Mouse (Mus musculus): Measurements from ENCODE around the gene Adgrv1. TPM values are rescaled to one million over a fixed set of nuclear protein-coding genes. Genes with fewer than 3 reads are reported as not detected.

Adgrv1 gene
- polyA plus RNA-seq, 1 experiment, result 27.1 TPM

GRCm38 (mm10) chr13:81176820-81177219 is 456.1 kb downstream of the Adgrv1 start:
- DNase-seq (ENCODE audit: low read depth), result no peak
- TF ChIP-seq POLR2A (IDR thresholded peaks at IDR 0.05; ENCODE audit: borderline replicate concordance, extremely low read depth, insufficient read depth, insufficient read length, poor library complexity, severe bottlenecking) (no peak), CTCF (IDR thresholded peaks at IDR 0.05; ENCODE audit: borderline replicate concordance, extremely low read depth, insufficient read depth, insufficient read length) (no peak)

GRCm38 (mm10) chr13:81176071-81176470 is 456.9 kb downstream of the Adgrv1 start:
- DNase-seq (ENCODE audit: low read depth), result no peak

GRCm38 (mm10) chr13:81171115-81171514 is 461.8 kb downstream of the Adgrv1 start:
- TF ChIP-seq CTCF (IDR thresholded peaks at IDR 0.05; ENCODE audit: borderline replicate concordance, extremely low read depth, insufficient read depth, insufficient read length) (no peak), POLR2A (IDR thresholded peaks at IDR 0.05; ENCODE audit: borderline replicate concordance, extremely low read depth, insufficient read depth, insufficient read length, poor library complexity, severe bottlenecking) (no peak)
- DNase-seq (ENCODE audit: low read depth), result no peak

More at GRCm38 (mm10) chr13:81176071-81176470, 456.9 kb downstream of the Adgrv1 start:
- TF ChIP-seq POLR2A (IDR thresholded peaks at IDR 0.05; ENCODE audit: borderline replicate concordance, extremely low read depth, insufficient read depth, insufficient read length, poor library complexity, severe bottlenecking) (no peak), CTCF (IDR thresholded peaks at IDR 0.05; ENCODE audit: borderline replicate concordance, extremely low read depth, insufficient read depth, insufficient read length) (no peak)

GRCm38 (mm10) chr13:81167450-81167849 is 465.5 kb downstream of the Adgrv1 start:
- DNase-seq (ENCODE audit: low read depth), result no peak
- no peak for TF ChIP-seq POLR2A (IDR thresholded peaks at IDR 0.05; ENCODE audit: borderline replicate concordance, extremely low read depth, insufficient read depth, insufficient read length, poor library complexity, severe bottlenecking)
- no peak for TF ChIP-seq CTCF (IDR thresholded peaks at IDR 0.05; ENCODE audit: borderline replicate concordance, extremely low read depth, insufficient read depth, insufficient read length)

- TF ChIP-seq POLR2A (IDR thresholded peaks at IDR 0.05; ENCODE audit: borderline replicate concordance, extremely low read depth, insufficient read depth, insufficient read length, poor library complexity, severe bottlenecking), result no peak
- TF ChIP-seq CTCF (IDR thresholded peaks at IDR 0.05; ENCODE audit: borderline replicate concordance, extremely low read depth, insufficient read depth, insufficient read length), result no peak
- peak; percentile 56 for DNase-seq (ENCODE audit: low read depth)
Measured at GRCm38 (mm10) chr13:81159808-81160207, 473.1 kb downstream of the Adgrv1 start.

- TF ChIP-seq POLR2A (IDR thresholded peaks at IDR 0.05; ENCODE audit: borderline replicate concordance, extremely low read depth, insufficient read depth, insufficient read length, poor library complexity, severe bottlenecking) (no peak), CTCF (IDR thresholded peaks at IDR 0.05; ENCODE audit: borderline replicate concordance, extremely low read depth, insufficient read depth, insufficient read length) (peak; percentile 61; the same call in 1 of the 2 replicates)
- peak; percentile 73 for DNase-seq (ENCODE audit: low read depth)
Measured at GRCm38 (mm10) chr13:81155322-81155721, 477.6 kb downstream of the Adgrv1 start.

- no peak for DNase-seq (ENCODE audit: low read depth)
- TF ChIP-seq POLR2A (IDR thresholded peaks at IDR 0.05; ENCODE audit: borderline replicate concordance, extremely low read depth, insufficient read depth, insufficient read length, poor library complexity, severe bottlenecking) (no peak), CTCF (IDR thresholded peaks at IDR 0.05; ENCODE audit: borderline replicate concordance, extremely low read depth, insufficient read depth, insufficient read length) (no peak)
Measured at GRCm38 (mm10) chr13:81144434-81144833, 488.5 kb downstream of the Adgrv1 start.

GRCm38 (mm10) chr13:81142268-81142884 is 490.6 kb downstream of the Adgrv1 start:
- DNase-seq (ENCODE audit: low read depth), result peak; percentile 27
- TF ChIP-seq CTCF (IDR thresholded peaks at IDR 0.05; ENCODE audit: borderline replicate concordance, extremely low read depth, insufficient read depth, insufficient read length) (no peak), POLR2A (IDR thresholded peaks at IDR 0.05; ENCODE audit: borderline replicate concordance, extremely low read depth, insufficient read depth, insufficient read length, poor library complexity, severe bottlenecking) (no peak)

GRCm38 (mm10) chr13:81136652-81137422 is 496.1 kb downstream of the Adgrv1 start:
- TF ChIP-seq POLR2A (IDR thresholded peaks at IDR 0.05; ENCODE audit: borderline replicate concordance, extremely low read depth, insufficient read depth, insufficient read length, poor library complexity, severe bottlenecking) (no peak), CTCF (IDR thresholded peaks at IDR 0.05; ENCODE audit: borderline replicate concordance, extremely low read depth, insufficient read depth, insufficient read length) (no peak)
- peak; percentile 83 for DNase-seq (ENCODE audit: low read depth)

GRCm38 (mm10) chr13:81135953-81136352 is 497.0 kb downstream of the Adgrv1 start:
- TF ChIP-seq CTCF (IDR thresholded peaks at IDR 0.05; ENCODE audit: borderline replicate concordance, extremely low read depth, insufficient read depth, insufficient read length), result no peak
- no peak for TF ChIP-seq POLR2A (IDR thresholded peaks at IDR 0.05; ENCODE audit: borderline replicate concordance, extremely low read depth, insufficient read depth, insufficient read length, poor library complexity, severe bottlenecking)
- peak; percentile 52 for DNase-seq (ENCODE audit: low read depth)

GRCm38 (mm10) chr13:81134412-81134811 is 498.5 kb downstream of the Adgrv1 start:
- DNase-seq (ENCODE audit: low read depth), result no peak
- TF ChIP-seq POLR2A (IDR thresholded peaks at IDR 0.05; ENCODE audit: borderline replicate concordance, extremely low read depth, insufficient read depth, insufficient read length, poor library complexity, severe bottlenecking) (no peak), CTCF (IDR thresholded peaks at IDR 0.05; ENCODE audit: borderline replicate concordance, extremely low read depth, insufficient read depth, insufficient read length) (no peak)
